Mouse (Mus musculus): ENCODE data around the gene Stox2.

Stox2 gene

GRCm38 (mm10) chr8:47354523-47355168, 91.5 kb downstream of the Stox2 start:
- DNase-seq (ENCODE audit: low read depth, low spot score), result no peak

- DNase-seq (ENCODE audit: low read depth, low spot score), result no peak
These were observed 94.1 kb downstream of the Stox2 start for GRCm38 (mm10) chr8:47351914-47352701.

GRCm38 (mm10) chr8:47349082-47349481, 97.1 kb downstream of the Stox2 start:
- no peak for DNase-seq (ENCODE audit: low read depth, low spot score)

- no peak for DNase-seq (ENCODE audit: low read depth, low spot score)
These were observed 98.4 kb downstream of the Stox2 start for GRCm38 (mm10) chr8:47347809-47348208.

- peak; percentile 71 for DNase-seq (ENCODE audit: low read depth, low spot score)
These were observed 100.4 kb downstream of the Stox2 start for GRCm38 (mm10) chr8:47345772-47346103.

GRCm38 (mm10) chr8:47345085-47345771, 100.9 kb downstream of the Stox2 start:
- peak; percentile 20 for DNase-seq (ENCODE audit: low read depth, low spot score)

- no peak for DNase-seq (ENCODE audit: low read depth, low spot score)
These were observed 104.7 kb downstream of the Stox2 start for GRCm38 (mm10) chr8:47341474-47341873.

GRCm38 (mm10) chr8:47338691-47339323, 107.4 kb downstream of the Stox2 start:
- no peak for DNase-seq (ENCODE audit: low read depth, low spot score)

GRCm38 (mm10) chr8:47336433-47336832, 109.7 kb downstream of the Stox2 start:
- no peak for DNase-seq (ENCODE audit: low read depth, low spot score)

GRCm38 (mm10) chr8:47335940-47336339, 110.2 kb downstream of the Stox2 start:
- DNase-seq (ENCODE audit: low read depth, low spot score), result no peak

- DNase-seq (ENCODE audit: low read depth, low spot score), result peak; percentile 36
These were observed 111.9 kb downstream of the Stox2 start for GRCm38 (mm10) chr8:47334223-47334757.

- no peak for DNase-seq (ENCODE audit: low read depth, low spot score)
These were observed 113.2 kb downstream of the Stox2 start for GRCm38 (mm10) chr8:47332941-47333340.

GRCm38 (mm10) chr8:47330982-47331381, 115.2 kb downstream of the Stox2 start:
- DNase-seq (ENCODE audit: low read depth, low spot score), result no peak

- DNase-seq (ENCODE audit: low read depth, low spot score), result no peak
These were observed 119.8 kb downstream of the Stox2 start for GRCm38 (mm10) chr8:47326348-47326747.

- no peak for DNase-seq (ENCODE audit: low read depth, low spot score)
These were observed 121.9 kb downstream of the Stox2 start for GRCm38 (mm10) chr8:47324117-47324820.

- no peak for DNase-seq (ENCODE audit: low read depth, low spot score)
These were observed 124.9 kb downstream of the Stox2 start for GRCm38 (mm10) chr8:47321282-47321681.

- no peak for DNase-seq (ENCODE audit: low read depth, low spot score)
These were observed 125.5 kb downstream of the Stox2 start for GRCm38 (mm10) chr8:47320707-47321106.

- no peak for DNase-seq (ENCODE audit: low read depth, low spot score)
These were observed 127.7 kb downstream of the Stox2 start for GRCm38 (mm10) chr8:47318468-47318867.

- no peak for DNase-seq (ENCODE audit: low read depth, low spot score)
These were observed 138.0 kb downstream of the Stox2 start for GRCm38 (mm10) chr8:47308176-47308575.

- no peak for DNase-seq (ENCODE audit: low read depth, low spot score)
These were observed 139.8 kb downstream of the Stox2 start for GRCm38 (mm10) chr8:47306372-47306771.

GRCm38 (mm10) chr8:47305880-47306279, 140.3 kb downstream of the Stox2 start:
- no peak for DNase-seq (ENCODE audit: low read depth, low spot score)
